Mouse (Mus musculus) liver (tissue): ENCODE results near the gene Fuz.
A peak's percentile ranks its signal among the peaks of the same experiment; 100 is the strongest.

Experiments used
- DNase-seq: peaks from one replicate; pipeline ENCODE4 v3.0.0-alpha.2; 2020; ENCODE audit warnings: mixed read lengths

Gene Fuz

GRCm38 (mm10) chr7:44929204-44930151, 33.6 kb downstream of the Fuz start, which contains the start of gene Ap2a1:
Gene Ap2a1, minus strand, starts transcription at chr7:44929496.
- peak; percentile 100 for DNase-seq

GRCm38 (mm10) chr7:44938680-44939079, 42.8 kb downstream of the Fuz start:
- DNase-seq = no peak

DNA sequence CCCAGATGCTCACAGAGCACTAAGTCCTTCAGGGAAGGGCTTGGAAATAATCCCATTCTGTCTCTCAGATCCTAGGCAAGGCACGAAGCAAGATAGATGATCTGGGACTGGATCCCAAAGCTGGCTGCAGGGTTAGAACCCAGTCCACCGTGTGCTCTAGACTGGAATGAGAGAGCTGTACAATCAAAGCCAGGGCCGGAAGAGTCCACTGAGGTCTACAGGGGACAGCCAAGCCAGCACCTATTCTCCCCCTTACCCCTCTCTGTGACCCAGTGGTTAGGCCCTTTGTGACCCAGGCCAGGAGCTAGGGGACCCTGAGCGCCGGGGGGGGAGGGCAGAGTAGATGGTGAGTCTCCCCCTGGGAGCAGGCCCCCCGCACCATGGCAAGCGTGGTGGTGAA, 47.0 kb downstream of the Fuz start, which contains the start of gene Tsks:
TSS of gene Tsks (plus strand) at position 301 of the 400 bp plus-strand sequence.
- DNase-seq = no peak

DNA sequence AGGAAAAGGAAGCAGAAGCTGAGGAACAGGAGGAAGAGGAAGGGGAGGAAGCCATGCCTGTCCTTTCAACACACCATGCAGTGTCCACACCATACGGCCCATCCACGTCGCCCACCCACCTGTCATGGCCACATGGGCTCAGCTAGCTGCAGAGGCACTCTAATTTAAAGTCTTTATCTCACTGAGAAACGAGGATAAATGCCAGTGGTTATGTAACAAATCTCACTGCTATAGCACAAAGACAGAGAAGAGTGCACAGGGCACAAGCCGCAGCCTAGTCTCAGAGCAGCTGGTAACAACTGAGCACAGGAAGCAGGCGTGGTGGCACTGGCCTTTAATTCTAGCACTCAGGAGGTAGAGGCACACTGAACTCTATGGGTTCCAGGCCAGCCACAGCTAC, 54.0 kb downstream of the Fuz start:
- DNase-seq = no peak

DNA sequence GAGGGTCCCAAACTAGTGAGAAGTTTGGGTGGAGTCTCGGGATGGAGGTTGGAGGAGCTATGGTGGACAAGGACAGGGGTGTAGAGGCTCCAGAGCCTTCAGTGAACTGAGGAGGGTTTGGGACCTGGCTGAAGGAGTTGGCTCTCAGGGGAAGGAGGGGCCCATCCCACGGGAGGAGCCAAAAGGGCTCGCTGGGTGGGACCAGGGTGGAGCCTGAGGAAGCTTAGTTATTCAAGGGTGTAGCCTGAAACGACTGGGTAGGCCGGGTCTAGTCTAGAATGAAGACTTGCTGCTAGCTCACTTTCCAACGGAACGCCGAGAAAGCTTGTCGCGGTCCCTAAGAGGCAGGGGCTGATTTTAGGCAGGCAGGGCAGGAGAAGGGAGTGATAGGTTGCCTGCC, 56.1 kb downstream of the Fuz start:
- DNase-seq = peak; percentile 85
